Mouse (Mus musculus) midbrain, embryonic 10.5 days (tissue): Measurements from ENCODE around the gene Slc25a33. TPM values are rescaled to one million over a fixed set of nuclear protein-coding genes. Genes with fewer than 3 reads are reported as not detected.

Experiments used
- DNase-seq: peaks from one replicate; pipeline ENCODE4 v3.0.0-alpha.2; 2017; ENCODE audit warnings: low spot score
- H3K27ac ChIP-seq: fragments of 300-500 bp; sonication (generic); replicated peaks from 2 replicates; pipeline ENCODE4 v1.5.1; 2016; ENCODE audit warnings: mild to moderate bottlenecking
- H3K27me3 ChIP-seq: fragments of 300-500 bp; sonication (generic); 2 replicates; pipeline ENCODE4 v1.6.1; 2016; ENCODE audit warnings: low read depth, mild to moderate bottlenecking; ENCODE audit not compliant: poor library complexity, severe bottlenecking
- H3K36me3 ChIP-seq: fragments of 300-500 bp; sonication (generic); 2 replicates; pipeline ENCODE4 v1.6.1; 2016; ENCODE audit warnings: mild to moderate bottlenecking, moderate library complexity
- H3K4me1 ChIP-seq: fragments of 300-500 bp; sonication (generic); 2 replicates; pipeline ENCODE4 v1.6.1; 2016
- H3K4me3 ChIP-seq: fragments of 300-500 bp; sonication (generic); 2 replicates; pipeline ENCODE4 v1.5.1; 2016; ENCODE audit warnings: mild to moderate bottlenecking, moderate library complexity
- H3K9me3 ChIP-seq: fragments of 300-500 bp; sonication (generic); replicated peaks from 2 replicates; pipeline ENCODE4 v1.6.1; 2016; ENCODE audit warnings: mild to moderate bottlenecking
- WGBS: fragments of 180-500 bp; shearing (Covaris S2); methylation state at CpG from one replicate; pipeline ENCODE4 v1.1.7; 2016; 5-methylcytosine and 5-hydroxymethylcytosine counted together
- polyA plus RNA-seq: library from polyadenylated mRNA; unstranded; fragments of >200 nt; fragmentation: Nextera tagmentation; extraction: Ambion mirVana; gene quantifications from 2 replicates; pipeline ENCODE4 v1.2.1, GENCODE M21; 2016

The Slc25a33 gene
- polyA plus RNA-seq, 1 experiment from 2014 or later = 18.0 TPM

GRCm38 (mm10) chr4:149791470-149791869 is 17.4 kb upstream of the Slc25a33 start:
- no peaks in the 10 kb centered on the region for H3K9me3 ChIP-seq
- H3K27me3 ChIP-seq = peaks cover 15% of the 10 kb centered on the region
- no peaks in the 10 kb centered on the region for H3K36me3 ChIP-seq
- DNase-seq = no peak
- H3K4me1 ChIP-seq = peaks cover 23% of the 10 kb centered on the region
- 78% methylated on average over 4 of the region's 4 CpGs for WGBS
- H3K4me3 ChIP-seq = no peak overlapping the region
- no peak overlapping the region for H3K27ac ChIP-seq

GRCm38 (mm10) chr4:149790969-149791368 is 16.9 kb upstream of the Slc25a33 start:
- WGBS = 91% methylated on average over 2 of the region's 2 CpGs

DNA sequence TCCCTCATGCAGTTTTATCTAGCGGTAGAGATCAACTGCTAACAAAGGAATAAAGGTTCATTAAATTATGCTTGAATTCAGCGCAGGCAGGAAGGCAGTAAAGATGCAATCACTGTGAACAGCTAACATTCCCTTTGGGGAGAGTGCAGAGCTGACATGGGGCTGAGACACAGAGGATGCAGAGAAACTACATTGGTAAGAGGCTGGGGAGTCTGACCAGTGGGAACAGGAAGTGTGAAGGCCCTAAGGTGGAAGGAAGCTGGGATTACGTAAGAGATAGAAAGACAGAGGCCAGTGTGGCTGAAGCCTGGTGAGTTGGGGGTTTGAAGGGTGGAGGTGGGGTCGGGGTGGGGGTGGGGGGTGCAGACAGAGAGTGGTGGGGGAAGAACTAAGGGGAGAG is 16.5 kb upstream of the Slc25a33 start:
- Histone ChIP-seq H3K27ac (no peak overlapping the region), H3K9me3 (no peaks in the 10 kb centered on the region), H3K36me3 (no peaks in the 10 kb centered on the region), H3K4me3 (no peak overlapping the region), H3K4me1 (peaks cover 19% of the 10 kb centered on the region), H3K27me3 (peaks cover 6% of the 10 kb centered on the region; the same call in 1 of the 2 replicates)
- WGBS = 68% methylated on average over 4 of the region's 4 CpGs
- DNase-seq = no peak

More at GRCm38 (mm10) chr4:149790969-149791368, 16.9 kb upstream of the Slc25a33 start:
- no peak overlapping the region for H3K27ac ChIP-seq
- H3K36me3 ChIP-seq = no peaks in the 10 kb centered on the region
- no peak for DNase-seq
- H3K9me3 ChIP-seq = no peaks in the 10 kb centered on the region
- H3K4me3 ChIP-seq = no peak overlapping the region
- H3K27me3 ChIP-seq = peaks cover 10% of the 10 kb centered on the region
- peaks cover 19% of the 10 kb centered on the region for H3K4me1 ChIP-seq

DNA sequence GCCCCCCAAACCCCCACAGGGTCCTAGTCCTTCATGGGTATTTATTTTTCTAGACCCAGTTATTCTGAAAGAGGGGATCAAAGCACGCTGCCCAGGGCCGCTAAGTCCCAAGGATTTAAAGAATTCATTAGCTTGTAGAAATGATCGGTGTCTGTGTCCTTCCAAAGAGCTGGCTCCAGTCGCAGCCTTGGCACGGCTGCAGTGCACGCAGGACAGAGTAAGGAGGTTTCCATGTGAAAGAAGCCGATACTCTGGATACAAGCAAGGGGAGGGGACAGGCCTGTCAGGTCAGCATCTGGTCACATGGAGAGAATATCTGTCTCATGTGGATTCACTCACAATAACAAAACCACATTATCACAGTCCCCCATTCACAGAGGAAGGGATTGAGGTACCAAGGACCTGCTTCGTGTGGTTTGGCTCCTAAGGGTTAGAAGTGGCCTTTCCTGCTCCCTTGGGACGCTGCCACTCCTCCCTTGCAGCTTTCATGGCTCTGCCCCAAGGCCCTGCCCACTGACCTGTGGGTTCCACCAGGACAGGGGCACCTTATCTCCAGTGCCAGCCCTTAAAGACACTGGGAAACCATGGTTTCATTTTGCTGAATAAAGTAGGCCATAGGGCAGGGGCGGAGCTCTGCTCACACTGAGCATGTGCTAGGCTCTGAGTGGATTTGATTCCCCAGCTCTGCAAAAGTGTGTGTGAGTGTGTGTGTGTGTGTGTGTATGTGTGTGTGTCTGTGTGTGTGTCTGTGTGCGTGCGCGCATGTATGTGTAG is 15.5 kb upstream of the Slc25a33 start:
- H3K4me3 ChIP-seq = no peak overlapping the region
- H3K36me3 ChIP-seq = no peaks in the 10 kb centered on the region
- WGBS = 85% methylated on average over 13 of the region's 13 CpGs
- H3K4me1 ChIP-seq = peaks cover 24% of the 10 kb centered on the region
- no peak overlapping the region for H3K27ac ChIP-seq
- DNase-seq = no peak
- H3K9me3 ChIP-seq = no peaks in the 10 kb centered on the region
- H3K27me3 ChIP-seq = peaks cover 6% of the 10 kb centered on the region; the same call in 1 of the 2 replicates

DNA sequence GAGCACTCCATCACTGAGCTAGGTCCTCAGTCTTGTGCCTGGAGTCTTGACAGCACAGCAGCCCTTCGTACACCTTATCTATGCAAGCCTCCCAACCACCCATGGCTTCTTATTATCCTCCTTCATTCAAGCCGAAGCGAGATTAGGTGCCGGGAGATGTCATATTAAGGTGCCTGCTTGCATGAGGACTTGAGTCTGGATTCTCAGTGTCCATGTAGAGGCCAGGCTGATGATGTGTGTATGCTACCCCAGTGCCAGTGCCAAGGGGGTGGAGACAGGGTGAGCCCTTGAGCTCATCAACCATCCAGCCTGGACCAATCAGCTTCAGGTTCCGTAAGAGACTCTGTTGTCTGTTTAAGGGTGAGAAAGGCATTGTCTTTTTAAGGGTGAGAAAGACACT is 10.8 kb upstream of the Slc25a33 start:
- WGBS = 87% methylated on average over 5 of the region's 5 CpGs
- no peak overlapping the region for H3K4me3 ChIP-seq
- DNase-seq = no peak
- no peak overlapping the region for H3K27ac ChIP-seq
- H3K27me3 ChIP-seq = peaks cover 2% of the 10 kb centered on the region; the same call in 1 of the 2 replicates
- peaks cover 15% of the 10 kb centered on the region for H3K4me1 ChIP-seq
- H3K36me3 ChIP-seq = no peaks in the 10 kb centered on the region
- no peaks in the 10 kb centered on the region for H3K9me3 ChIP-seq

DNA sequence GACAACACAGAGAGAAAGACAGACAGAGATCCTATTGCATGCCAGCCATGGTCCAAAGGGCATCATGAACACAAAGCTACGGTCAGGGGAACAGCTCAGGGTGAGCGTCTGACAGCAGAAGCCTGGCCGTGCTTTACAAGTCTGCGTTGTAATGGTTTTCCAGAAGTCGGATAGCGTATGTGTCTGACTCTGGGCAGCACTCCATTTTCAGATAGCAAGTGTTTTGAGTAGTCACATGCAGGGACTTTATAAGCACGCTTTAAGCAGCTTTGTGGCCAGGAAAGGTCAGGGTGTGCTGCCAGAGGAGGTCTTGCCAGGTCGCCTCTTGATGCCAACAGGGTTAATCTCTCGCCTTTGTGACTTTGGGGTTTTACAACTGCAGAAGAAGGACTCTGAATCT is 10.3 kb upstream of the Slc25a33 start:
- H3K27ac ChIP-seq = no peak overlapping the region
- no peak overlapping the region for H3K4me3 ChIP-seq
- H3K27me3 ChIP-seq = no peaks in the 10 kb centered on the region; the same call in 1 of the 2 replicates
- no peak for DNase-seq
- H3K9me3 ChIP-seq = no peaks in the 10 kb centered on the region
- H3K4me1 ChIP-seq = peaks cover 9% of the 10 kb centered on the region
- no peaks in the 10 kb centered on the region for H3K36me3 ChIP-seq
- WGBS = 85% methylated on average over 9 of the region's 9 CpGs

DNA sequence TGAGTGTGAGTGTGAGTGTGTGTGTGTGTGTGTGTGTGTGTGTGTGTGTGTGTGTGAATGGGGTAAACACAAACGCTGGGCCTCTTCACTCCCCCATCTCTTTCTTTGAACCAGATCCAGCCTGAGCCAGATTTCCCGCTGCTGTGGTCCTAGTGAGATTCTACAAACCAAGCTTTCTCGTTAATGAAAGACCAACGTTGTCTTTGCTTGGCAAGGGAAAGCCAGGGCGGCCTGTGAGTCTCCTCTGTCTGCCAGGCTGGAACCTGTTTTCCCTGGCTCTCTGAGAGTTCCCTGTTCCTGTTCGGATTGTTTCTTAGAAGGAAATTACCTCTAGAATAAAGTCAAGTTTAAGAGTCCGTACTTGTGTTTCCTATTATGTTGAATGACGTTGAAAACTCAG is 8.9 kb upstream of the Slc25a33 start:
- H3K9me3 ChIP-seq = no peaks in the 10 kb centered on the region
- WGBS = 81% methylated on average over 8 of the region's 8 CpGs
- H3K4me1 ChIP-seq = peaks cover 6% of the 10 kb centered on the region; the same call in 1 of the 2 replicates
- H3K4me3 ChIP-seq = no peak overlapping the region
- no peak overlapping the region for H3K27ac ChIP-seq
- peaks cover 9% of the 10 kb centered on the region; the same call in 1 of the 2 replicates for H3K27me3 ChIP-seq
- no peaks in the 10 kb centered on the region for H3K36me3 ChIP-seq
- DNase-seq = no peak

DNA sequence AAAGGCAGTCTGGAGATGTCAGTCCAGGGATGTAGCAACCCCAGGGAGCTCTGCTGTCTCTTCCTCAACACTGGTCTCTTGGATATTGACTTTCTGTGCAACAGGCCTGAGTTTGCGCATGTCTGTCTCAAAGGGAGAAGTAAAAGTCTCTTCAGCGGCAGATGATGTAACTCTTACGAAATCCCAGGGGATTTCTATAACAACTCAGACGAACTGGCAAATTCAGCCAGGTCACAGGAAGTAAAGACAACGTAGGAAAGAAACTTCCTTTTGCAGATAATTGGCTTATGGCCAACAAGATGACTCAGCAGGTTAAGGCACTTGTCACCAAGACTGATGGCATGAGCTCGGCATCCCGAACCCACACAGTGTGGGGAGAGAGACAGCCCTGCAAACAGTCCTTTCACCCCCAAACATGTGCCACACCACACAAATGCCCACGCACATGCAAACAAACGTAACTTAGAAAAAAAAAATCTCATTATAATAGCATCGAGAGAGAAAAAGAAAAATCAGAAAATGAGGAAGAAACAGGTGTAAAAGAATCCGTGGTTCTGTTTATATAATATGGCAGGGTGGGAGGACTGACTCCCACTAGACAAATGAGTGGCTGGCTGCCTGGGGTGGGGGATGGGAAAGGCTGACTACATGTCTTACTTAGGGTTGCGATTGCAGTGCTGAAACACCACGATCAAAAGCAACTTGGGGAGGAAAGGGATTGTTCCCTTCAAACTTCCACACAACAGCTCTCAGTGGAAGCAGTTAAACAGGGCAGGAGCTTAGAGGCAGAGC is 6.7 kb upstream of the Slc25a33 start:
- Histone ChIP-seq H3K27me3 (peaks cover 28% of the 10 kb centered on the region), H3K9me3 (no peaks in the 10 kb centered on the region), H3K36me3 (no peaks in the 10 kb centered on the region), H3K4me3 (no peak overlapping the region), H3K27ac (no peak overlapping the region), H3K4me1 (peaks cover 10% of the 10 kb centered on the region; the same call in 1 of the 2 replicates)
- 86% methylated on average over 13 of the region's 13 CpGs for WGBS
- DNase-seq = no peak

DNA sequence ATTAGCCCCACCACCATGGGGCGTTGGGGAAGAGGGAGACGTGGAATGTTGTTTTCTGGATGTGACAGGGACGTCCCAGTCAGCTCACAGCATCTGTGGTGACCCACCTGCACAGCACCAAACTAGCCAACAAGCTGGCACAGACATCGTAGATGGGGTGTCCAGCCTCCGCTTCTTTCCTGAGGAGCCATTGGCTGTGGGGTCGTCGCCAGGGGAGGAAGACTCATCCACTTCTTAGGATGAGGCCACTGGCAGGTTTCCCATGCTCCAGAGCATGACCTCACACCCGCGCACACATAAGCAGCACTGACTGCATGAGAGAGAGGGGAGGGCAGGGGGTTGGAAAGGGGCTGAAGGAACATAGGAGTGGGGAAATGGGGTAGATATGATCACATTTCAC is 5.9 kb upstream of the Slc25a33 start:
- DNase-seq = no peak
- H3K36me3 ChIP-seq = no peaks in the 10 kb centered on the region
- H3K27me3 ChIP-seq = peaks cover 35% of the 10 kb centered on the region
- H3K4me1 ChIP-seq = peaks cover 14% of the 10 kb centered on the region; the same call in 1 of the 2 replicates
- no peaks in the 10 kb centered on the region for H3K9me3 ChIP-seq
- no peak overlapping the region for H3K27ac ChIP-seq
- WGBS = 86% methylated on average over 9 of the region's 9 CpGs
- H3K4me3 ChIP-seq = no peak overlapping the region

DNA sequence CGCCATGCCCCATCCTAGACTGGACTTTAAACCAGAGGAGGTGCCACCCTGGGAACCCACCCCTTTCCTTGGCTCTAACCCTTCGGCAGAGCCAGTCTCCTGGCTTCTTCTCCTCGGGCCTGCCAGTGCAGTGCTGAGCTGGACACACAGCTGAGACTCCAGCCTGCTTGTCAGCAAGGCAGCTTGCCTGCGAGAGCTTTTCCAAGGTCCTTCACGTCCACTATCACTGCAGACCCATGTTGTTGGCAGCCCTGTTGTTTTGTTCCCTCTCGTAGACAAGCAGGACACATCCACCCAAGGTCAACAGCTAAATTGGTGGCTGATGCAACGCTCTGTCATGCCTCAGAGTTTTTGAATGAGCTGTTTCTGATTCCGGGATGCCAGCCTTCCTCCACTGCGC is 3.0 kb upstream of the Slc25a33 start:
- Histone ChIP-seq H3K36me3 (no peaks in the 10 kb centered on the region), H3K9me3 (no peaks in the 10 kb centered on the region), H3K27ac (no peak overlapping the region), H3K4me3 (no peak overlapping the region), H3K4me1 (peaks cover 36% of the 10 kb centered on the region), H3K27me3 (peaks cover 49% of the 10 kb centered on the region)
- 86% methylated on average over 9 of the region's 9 CpGs for WGBS
- DNase-seq = no peak

GRCm38 (mm10) chr4:149775760-149776362 is 1.8 kb upstream of the Slc25a33 start:
- H3K9me3 ChIP-seq = no peaks in the 10 kb centered on the region
- peaks cover 49% of the 10 kb centered on the region for H3K27me3 ChIP-seq
- peak overlapping the region; percentile 55 for H3K27ac ChIP-seq
- H3K36me3 ChIP-seq = no peaks in the 10 kb centered on the region
- DNase-seq = no peak
- no peak overlapping the region for H3K4me3 ChIP-seq
- H3K4me1 ChIP-seq = peaks cover 37% of the 10 kb centered on the region
- WGBS = 42% methylated on average over 8 of the region's 8 CpGs

DNA sequence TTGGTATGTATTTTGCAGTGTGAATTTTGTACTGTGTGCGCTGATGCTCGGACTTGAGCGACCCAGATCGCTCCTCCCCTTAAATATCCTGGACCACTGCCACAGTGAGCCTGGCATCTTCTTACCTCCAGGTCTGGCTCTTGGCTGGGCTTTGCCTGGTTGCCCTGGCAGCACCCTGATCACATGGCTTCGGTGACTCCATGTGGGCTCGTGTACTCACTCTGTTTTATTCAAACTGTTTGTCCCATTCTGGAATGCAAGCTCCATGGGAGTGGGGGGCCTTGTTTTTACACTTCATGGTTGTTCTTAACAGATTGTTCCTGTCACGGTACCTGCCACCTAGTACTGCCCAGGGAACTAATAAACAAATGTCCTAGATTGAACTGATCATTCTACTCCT is 1.3 kb upstream of the Slc25a33 start:
- H3K4me1 ChIP-seq = peaks cover 37% of the 10 kb centered on the region
- H3K27ac ChIP-seq = peak overlapping the region; percentile 55; the same call in 1 of the 2 replicates
- DNase-seq = no peak
- H3K36me3 ChIP-seq = no peaks in the 10 kb centered on the region
- H3K9me3 ChIP-seq = no peaks in the 10 kb centered on the region
- H3K4me3 ChIP-seq = no peak overlapping the region
- H3K27me3 ChIP-seq = peaks cover 49% of the 10 kb centered on the region
- 83% methylated on average over 7 of the region's 7 CpGs for WGBS
